Mouse (Mus musculus): Measurements from ENCODE around the gene Impg1. TPM values are rescaled to one million over a fixed set of nuclear protein-coding genes. Genes with fewer than 3 reads are reported as not detected.

The Impg1 gene
- polyA plus RNA-seq, 1 experiment from 2014 or later, result 0.09 TPM

- no peak overlapping the region for H3K4me2 ChIP-seq (ENCODE audit: low read depth, low read length)
- no peaks in the 10 kb centered on the region for H3K27me3 ChIP-seq (ENCODE audit: control insufficient read depth, insufficient read depth, low read length)
- H3K27ac ChIP-seq (ENCODE audit: low read length), result no peak overlapping the region
- H3K9ac ChIP-seq (ENCODE audit: low read length), result no peak overlapping the region
- WGBS, result 92% methylated on average over 4 of the region's 4 CpGs
- no peaks in the 10 kb centered on the region for H3K4me1 ChIP-seq (ENCODE audit: control insufficient read depth, insufficient read depth, low read length)
- H3K9me3 ChIP-seq (replicated peaks; ENCODE audit: control insufficient read depth, low read length), result no peaks in the 10 kb centered on the region
- ATAC-seq (ENCODE audit: insufficient read depth, low FRiP score), result no peak
- peaks cover 11% of the 10 kb centered on the region; the same call in 1 of the 2 replicates for H3K36me3 ChIP-seq (ENCODE audit: control insufficient read depth, insufficient read depth, low read length)
- no peak overlapping the region for H3K4me3 ChIP-seq (replicated peaks; ENCODE audit: low read length)
Measured at GRCm38 (mm10) chr9:80306390-80306789, 158.9 kb downstream of the Impg1 start.

GRCm38 (mm10) chr9:80303518-80303917, 161.8 kb downstream of the Impg1 start:
- no peaks in the 10 kb centered on the region for H3K27me3 ChIP-seq (ENCODE audit: control insufficient read depth, insufficient read depth, low read length)
- H3K36me3 ChIP-seq (ENCODE audit: control insufficient read depth, insufficient read depth, low read length), result peaks cover 11% of the 10 kb centered on the region; the same call in 1 of the 2 replicates
- H3K27ac ChIP-seq (ENCODE audit: low read length), result no peak overlapping the region
- H3K4me2 ChIP-seq (ENCODE audit: low read depth, low read length), result no peak overlapping the region
- H3K9ac ChIP-seq (ENCODE audit: low read length), result no peak overlapping the region
- no peak for ATAC-seq (ENCODE audit: insufficient read depth, low FRiP score)
- no peaks in the 10 kb centered on the region for H3K9me3 ChIP-seq (replicated peaks; ENCODE audit: control insufficient read depth, low read length)
- H3K4me1 ChIP-seq (ENCODE audit: control insufficient read depth, insufficient read depth, low read length), result no peaks in the 10 kb centered on the region
- H3K4me3 ChIP-seq (replicated peaks; ENCODE audit: low read length), result no peak overlapping the region
- 74% methylated on average over 4 of the region's 4 CpGs for WGBS

GRCm38 (mm10) chr9:80299031-80299430, 166.2 kb downstream of the Impg1 start:
- Histone ChIP-seq H3K27me3 (ENCODE audit: control insufficient read depth, insufficient read depth, low read length) (no peaks in the 10 kb centered on the region), H3K9ac (ENCODE audit: low read length) (no peak overlapping the region), H3K4me3 (replicated peaks; ENCODE audit: low read length) (no peak overlapping the region), H3K4me2 (ENCODE audit: low read depth, low read length) (no peak overlapping the region), H3K36me3 (ENCODE audit: control insufficient read depth, insufficient read depth, low read length) (0 out of 2 replicates have a peak, but pooled peaks cover 3% of the 10 kb centered on the region), H3K9me3 (replicated peaks; ENCODE audit: control insufficient read depth, low read length) (no peaks in the 10 kb centered on the region), H3K4me1 (ENCODE audit: control insufficient read depth, insufficient read depth, low read length) (no peaks in the 10 kb centered on the region), H3K27ac (ENCODE audit: low read length) (no peak overlapping the region)
- no peak for ATAC-seq (ENCODE audit: insufficient read depth, low FRiP score)
- 86% methylated on average over 9 of the region's 9 CpGs for WGBS

- Histone ChIP-seq H3K4me1 (ENCODE audit: control insufficient read depth, insufficient read depth, low read length) (no peaks in the 10 kb centered on the region), H3K36me3 (ENCODE audit: control insufficient read depth, insufficient read depth, low read length) (peaks cover 16% of the 10 kb centered on the region), H3K4me2 (ENCODE audit: low read depth, low read length) (no peak overlapping the region), H3K27me3 (ENCODE audit: control insufficient read depth, insufficient read depth, low read length) (no peaks in the 10 kb centered on the region), H3K4me3 (replicated peaks; ENCODE audit: low read length) (no peak overlapping the region), H3K9me3 (replicated peaks; ENCODE audit: control insufficient read depth, low read length) (no peaks in the 10 kb centered on the region), H3K27ac (ENCODE audit: low read length) (no peak overlapping the region), H3K9ac (ENCODE audit: low read length) (no peak overlapping the region)
- WGBS, result 69% methylated on average over 4 of the region's 4 CpGs
- ATAC-seq (ENCODE audit: insufficient read depth, low FRiP score), result no peak
Measured at GRCm38 (mm10) chr9:80296086-80296485, 169.2 kb downstream of the Impg1 start.

GRCm38 (mm10) chr9:80293056-80293584, 172.2 kb downstream of the Impg1 start:
- H3K9me3 ChIP-seq (replicated peaks; ENCODE audit: control insufficient read depth, low read length), result no peaks in the 10 kb centered on the region
- H3K36me3 ChIP-seq (ENCODE audit: control insufficient read depth, insufficient read depth, low read length), result peaks cover 22% of the 10 kb centered on the region
- 47% methylated on average over 2 of the region's 2 CpGs for WGBS
- ATAC-seq (ENCODE audit: insufficient read depth, low FRiP score), result no peak
- H3K9ac ChIP-seq (ENCODE audit: low read length), result no peak overlapping the region
- H3K4me1 ChIP-seq (ENCODE audit: control insufficient read depth, insufficient read depth, low read length), result no peaks in the 10 kb centered on the region
- H3K27ac ChIP-seq (ENCODE audit: low read length), result no peak overlapping the region
- H3K27me3 ChIP-seq (ENCODE audit: control insufficient read depth, insufficient read depth, low read length), result no peaks in the 10 kb centered on the region
- H3K4me2 ChIP-seq (ENCODE audit: low read depth, low read length), result no peak overlapping the region
- no peak overlapping the region for H3K4me3 ChIP-seq (replicated peaks; ENCODE audit: low read length)

- no peak overlapping the region for H3K4me3 ChIP-seq (replicated peaks; ENCODE audit: low read length)
- no peak overlapping the region for H3K27ac ChIP-seq (ENCODE audit: low read length)
- WGBS, result 87% methylated on average over 7 of the region's 7 CpGs
- H3K4me2 ChIP-seq (ENCODE audit: low read depth, low read length), result no peak overlapping the region
- H3K9me3 ChIP-seq (replicated peaks; ENCODE audit: control insufficient read depth, low read length), result peaks cover 3% of the 10 kb centered on the region; the same call in 1 of the 2 replicates
- no peaks in the 10 kb centered on the region for H3K4me1 ChIP-seq (ENCODE audit: control insufficient read depth, insufficient read depth, low read length)
- no peaks in the 10 kb centered on the region for H3K27me3 ChIP-seq (ENCODE audit: control insufficient read depth, insufficient read depth, low read length)
- H3K9ac ChIP-seq (ENCODE audit: low read length), result no peak overlapping the region
- ATAC-seq (ENCODE audit: insufficient read depth, low FRiP score), result no peak
- H3K36me3 ChIP-seq (ENCODE audit: control insufficient read depth, insufficient read depth, low read length), result peaks cover 32% of the 10 kb centered on the region
Measured at GRCm38 (mm10) chr9:80286845-80287244, 178.4 kb downstream of the Impg1 start.

GRCm38 (mm10) chr9:80284539-80285174, 180.6 kb downstream of the Impg1 start:
- no peak overlapping the region for H3K4me3 ChIP-seq (replicated peaks; ENCODE audit: low read length)
- no peak overlapping the region for H3K4me2 ChIP-seq (ENCODE audit: low read depth, low read length)
- no peaks in the 10 kb centered on the region for H3K27me3 ChIP-seq (ENCODE audit: control insufficient read depth, insufficient read depth, low read length)
- ATAC-seq (ENCODE audit: insufficient read depth, low FRiP score), result no peak
- H3K9ac ChIP-seq (ENCODE audit: low read length), result no peak overlapping the region
- no peak overlapping the region for H3K27ac ChIP-seq (ENCODE audit: low read length)
- H3K4me1 ChIP-seq (ENCODE audit: control insufficient read depth, insufficient read depth, low read length), result no peaks in the 10 kb centered on the region
- peaks cover 28% of the 10 kb centered on the region for H3K36me3 ChIP-seq (ENCODE audit: control insufficient read depth, insufficient read depth, low read length)
- H3K9me3 ChIP-seq (replicated peaks; ENCODE audit: control insufficient read depth, low read length), result peaks cover 3% of the 10 kb centered on the region; the same call in 1 of the 2 replicates
- 85% methylated on average over 2 of the region's 2 CpGs for WGBS

GRCm38 (mm10) chr9:80282426-80282825, 182.9 kb downstream of the Impg1 start:
- H3K36me3 ChIP-seq (ENCODE audit: control insufficient read depth, insufficient read depth, low read length), result peaks cover 23% of the 10 kb centered on the region
- 93% methylated on average over 3 of the region's 3 CpGs for WGBS
- H3K4me2 ChIP-seq (ENCODE audit: low read depth, low read length), result no peak overlapping the region
- H3K9ac ChIP-seq (ENCODE audit: low read length), result no peak overlapping the region
- no peak overlapping the region for H3K27ac ChIP-seq (ENCODE audit: low read length)
- ATAC-seq (ENCODE audit: insufficient read depth, low FRiP score), result no peak
- no peaks in the 10 kb centered on the region for H3K4me1 ChIP-seq (ENCODE audit: control insufficient read depth, insufficient read depth, low read length)
- H3K27me3 ChIP-seq (ENCODE audit: control insufficient read depth, insufficient read depth, low read length), result no peaks in the 10 kb centered on the region
- peaks cover 3% of the 10 kb centered on the region; the same call in 1 of the 2 replicates for H3K9me3 ChIP-seq (replicated peaks; ENCODE audit: control insufficient read depth, low read length)
- H3K4me3 ChIP-seq (replicated peaks; ENCODE audit: low read length), result no peak overlapping the region

- H3K27me3 ChIP-seq (ENCODE audit: control insufficient read depth, insufficient read depth, low read length), result no peaks in the 10 kb centered on the region
- no peak overlapping the region for H3K4me3 ChIP-seq (replicated peaks; ENCODE audit: low read length)
- peaks cover 3% of the 10 kb centered on the region; the same call in 1 of the 2 replicates for H3K9me3 ChIP-seq (replicated peaks; ENCODE audit: control insufficient read depth, low read length)
- no peak overlapping the region for H3K9ac ChIP-seq (ENCODE audit: low read length)
- 94% methylated on average over 1 of the region's 1 CpGs for WGBS
- H3K27ac ChIP-seq (ENCODE audit: low read length), result no peak overlapping the region
- no peaks in the 10 kb centered on the region for H3K4me1 ChIP-seq (ENCODE audit: control insufficient read depth, insufficient read depth, low read length)
- H3K4me2 ChIP-seq (ENCODE audit: low read depth, low read length), result no peak overlapping the region
- no peak for ATAC-seq (ENCODE audit: insufficient read depth, low FRiP score)
- peaks cover 33% of the 10 kb centered on the region for H3K36me3 ChIP-seq (ENCODE audit: control insufficient read depth, insufficient read depth, low read length)
Measured at GRCm38 (mm10) chr9:80280724-80281123, 184.6 kb downstream of the Impg1 start.

Data from stomach, embryonic 16.5 days (tissue).